Mouse (Mus musculus): ENCODE measurements at regions not wholly inside any gene's neighbourhood (a gene's known extent, or its start where the extent isn't known, plus 50 kb on each side); places are given as distances from the start of the nearest gene placed in this dataset.

DNA sequence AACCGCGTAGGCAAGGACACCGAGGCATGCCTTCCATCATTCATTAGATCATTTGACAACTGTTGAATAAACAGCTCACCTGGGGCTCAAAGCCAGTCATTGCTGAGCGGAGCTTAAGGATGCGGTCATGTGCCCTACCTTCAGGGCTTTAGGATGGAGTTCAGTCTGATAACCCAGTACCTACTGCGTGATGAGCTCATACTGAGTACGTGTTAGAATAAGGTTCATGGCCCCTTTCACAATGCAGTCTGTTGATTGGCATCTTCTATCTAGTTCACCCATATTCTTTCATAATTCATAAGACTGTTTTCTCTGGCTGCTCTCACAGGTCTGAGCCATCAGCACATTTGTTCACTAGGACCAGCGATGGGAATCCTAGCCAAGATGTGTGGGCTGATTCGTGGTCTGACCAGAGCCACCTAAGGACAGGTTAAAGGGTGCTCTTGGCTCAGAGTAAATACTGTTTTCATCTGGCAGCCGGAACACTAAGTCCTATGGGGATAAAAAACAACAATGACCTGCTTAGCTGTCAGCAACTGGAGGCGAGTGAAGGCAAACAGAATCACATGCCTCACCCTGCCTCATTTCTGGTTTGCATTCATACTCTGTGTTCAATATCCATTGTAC lies 71.4 kb upstream of the Elovl5 start:
- no peak for DNase-seq (ENCODE audit: low read depth, low spot score)

DNA sequence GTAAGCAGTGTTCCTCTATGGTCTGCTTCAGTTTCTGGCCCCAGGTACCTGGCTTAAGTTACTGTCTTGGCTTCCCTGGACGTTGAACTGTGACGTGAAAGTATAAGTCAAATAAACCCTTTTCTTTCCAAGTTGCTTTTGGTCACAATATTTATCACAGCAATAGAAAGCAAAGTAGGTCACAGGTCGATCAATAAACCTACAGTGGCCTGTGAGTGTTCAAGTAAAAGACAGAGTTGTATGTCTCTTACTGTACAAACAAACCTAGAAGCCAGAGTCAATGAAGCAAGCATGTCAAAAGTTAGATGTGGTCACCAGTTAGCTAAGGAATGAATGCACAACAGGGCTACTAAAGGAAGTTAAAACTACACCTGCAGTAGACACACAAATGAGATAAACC lies 68.6 kb upstream of the Elovl5 start:
- DNase-seq (ENCODE audit: low read depth, low spot score) = no peak

DNA sequence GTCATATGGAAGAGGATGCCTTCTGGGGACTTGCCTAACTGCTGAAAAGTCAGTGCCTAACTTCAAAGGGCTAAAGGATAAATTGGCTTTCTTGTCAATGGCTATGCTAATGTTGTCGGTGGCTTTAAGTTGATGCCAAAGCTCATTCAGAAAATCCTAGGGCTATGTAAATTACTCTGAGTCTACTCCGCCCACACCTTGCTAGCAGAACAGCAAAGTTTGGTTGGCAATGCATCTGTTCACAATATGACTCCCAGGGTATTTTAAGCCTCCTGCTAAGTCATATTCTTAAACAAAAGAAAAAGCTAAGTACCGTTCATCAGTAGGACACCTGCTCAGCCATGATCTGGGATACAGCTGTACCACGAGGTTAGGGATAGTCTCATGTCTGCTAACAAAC lies 67.8 kb upstream of the Elovl5 start:
- peak; percentile 46 for DNase-seq (ENCODE audit: low read depth, low spot score)

DNA sequence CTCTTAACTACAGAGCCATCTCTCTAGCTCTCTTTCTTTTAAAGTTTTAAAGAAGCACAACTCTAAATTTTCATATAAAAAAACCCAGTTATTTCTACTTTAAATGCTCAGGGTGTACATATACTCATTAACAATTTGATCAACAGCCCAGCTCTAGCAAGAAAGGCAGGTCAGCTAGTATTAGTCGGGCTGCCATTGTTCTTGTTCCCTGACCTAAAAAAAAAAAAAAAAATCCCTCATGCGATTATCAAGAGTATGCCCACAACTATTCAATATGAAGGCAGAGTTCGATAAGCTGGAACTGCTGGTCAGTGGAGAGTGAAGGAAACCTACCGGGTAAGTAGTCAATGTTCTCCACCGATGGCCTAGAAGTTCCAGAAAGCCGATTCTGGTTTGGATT lies 65.8 kb upstream of the Elovl5 start:
- DNase-seq (ENCODE audit: low read depth, low spot score) = no peak

DNA sequence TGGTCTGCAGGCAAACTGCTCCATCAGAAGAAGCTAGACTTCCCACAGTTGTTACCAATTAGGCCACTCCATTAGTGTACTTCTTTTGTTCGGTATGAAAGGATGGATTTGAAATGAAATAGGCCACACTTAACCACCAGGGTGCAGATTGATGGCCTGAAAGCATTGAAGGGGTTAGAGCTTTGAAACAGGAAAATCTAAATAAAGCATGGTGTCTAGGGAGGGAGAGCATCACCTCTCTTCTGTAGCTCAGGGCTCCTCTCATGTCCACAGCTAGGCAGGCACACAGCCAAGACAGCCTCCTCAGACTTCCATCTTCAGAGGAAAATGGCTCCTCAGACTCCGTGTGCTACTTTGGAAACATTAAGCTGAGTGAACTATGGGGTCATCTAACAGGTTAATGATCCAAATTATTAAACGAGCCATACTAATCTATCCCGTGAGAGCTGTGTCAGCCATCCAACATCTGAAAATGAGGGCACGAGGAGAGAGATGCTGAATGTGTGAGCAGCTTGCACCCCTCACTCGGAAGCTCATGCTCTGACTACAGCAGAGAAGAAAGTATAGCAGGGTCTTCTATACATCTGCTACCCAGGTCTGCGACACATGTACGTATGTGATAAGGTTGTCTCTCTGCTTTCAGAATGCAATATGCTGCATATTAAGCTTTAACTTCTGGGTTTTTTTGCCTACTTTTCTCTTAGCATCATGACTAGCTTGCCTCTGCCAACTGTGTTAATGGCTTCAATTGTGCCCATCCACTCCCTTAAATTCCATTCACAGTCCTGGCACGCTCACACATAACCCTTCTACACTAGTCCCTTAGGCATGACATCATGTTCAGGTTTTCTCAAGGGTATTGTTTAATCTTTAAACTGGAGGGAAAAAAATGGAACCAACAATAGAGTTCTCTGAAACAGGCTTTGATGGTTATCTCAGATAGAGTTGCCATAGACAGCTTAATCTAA lies 59.8 kb upstream of the Elovl5 start:
- peak; percentile 16 for DNase-seq (ENCODE audit: low read depth, low spot score)

DNA sequence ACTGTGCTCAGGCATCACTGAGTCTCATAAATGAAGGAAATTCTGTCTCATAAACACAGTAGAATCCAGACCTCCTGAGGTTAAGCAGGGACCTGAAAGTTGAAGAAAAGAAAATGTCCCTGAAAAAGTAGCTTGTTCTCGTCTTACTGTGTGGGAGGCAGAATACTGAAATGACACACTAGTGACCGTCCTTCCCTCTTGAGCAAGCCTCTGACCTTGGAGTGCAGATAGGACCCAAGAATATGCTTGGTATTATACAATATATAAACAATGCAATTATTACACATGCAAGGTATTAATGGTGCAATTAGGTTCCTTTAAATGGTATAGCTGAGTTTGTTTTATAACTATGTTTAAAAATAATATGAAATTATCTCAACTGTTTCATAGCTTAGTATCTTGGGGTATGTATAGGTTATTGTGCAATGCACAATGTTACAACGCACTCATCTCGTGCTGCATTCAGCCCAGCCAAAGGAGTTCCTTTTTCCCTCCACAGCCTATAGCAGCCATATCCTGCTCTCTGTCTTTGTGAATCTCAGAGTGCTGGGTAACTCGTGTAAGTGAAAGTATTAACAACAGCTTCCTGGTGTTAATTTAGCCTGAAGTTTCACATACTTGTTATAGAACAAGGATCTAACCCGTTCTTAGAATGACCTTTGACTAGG lies 58.9 kb upstream of the Elovl5 start:
- no peak for DNase-seq (ENCODE audit: low read depth, low spot score)
